Mouse (Mus musculus): ENCODE measurements around the gene Ccdc9b. TPM values are rescaled to one million over a fixed set of nuclear protein-coding genes. Genes with fewer than 3 reads are reported as not detected.

The Ccdc9b gene
- polyA plus RNA-seq, 1 experiment = 0.80 TPM

GRCm38 (mm10) chr2:118793636-118794035, 31.2 kb upstream of the Ccdc9b start:
- Histone ChIP-seq H3K36me3 (ENCODE audit: control insufficient read depth, insufficient read depth, low read length) (no peaks in the 10 kb centered on the region), H3K4me3 (ENCODE audit: control insufficient read depth, low read depth, low read length) (no peak overlapping the region), H3K27me3 (ENCODE audit: control insufficient read depth, insufficient read depth, low read length) (no peaks in the 10 kb centered on the region), H3K27ac (ENCODE audit: control insufficient read depth, insufficient read depth, low read depth, low read length) (no peak overlapping the region), H3K4me1 (ENCODE audit: control insufficient read depth, insufficient read depth, low read length) (peaks cover 12% of the 10 kb centered on the region)
- no peak for TF ChIP-seq CTCF (IDR thresholded peaks at IDR 0.05; ENCODE audit: control insufficient read depth, insufficient read depth, insufficient replicate concordance, low read depth, low read length)
- no peak for TF ChIP-seq POLR2A (IDR thresholded peaks at IDR 0.05; ENCODE audit: control insufficient read depth, low read depth, low read length)

DNA sequence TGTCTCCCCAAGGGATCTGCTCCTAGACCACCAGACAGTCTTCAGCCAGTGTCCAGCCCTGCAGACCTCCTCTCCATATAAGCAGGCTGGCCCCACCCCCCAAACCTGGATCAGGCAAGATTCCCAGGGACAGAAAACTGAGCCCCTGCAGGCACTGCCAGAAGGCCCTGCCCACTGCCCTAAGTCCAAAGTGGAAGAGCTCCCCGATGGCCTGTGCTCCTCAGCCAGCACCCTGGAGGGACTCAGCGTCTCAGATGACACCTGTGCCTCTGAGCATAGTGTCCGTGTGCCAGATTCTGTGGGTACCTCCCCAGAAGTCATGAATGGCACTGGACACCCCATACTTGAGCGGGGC, 29.8 kb upstream of the Ccdc9b start:
- no peaks in the 10 kb centered on the region for H3K36me3 ChIP-seq (ENCODE audit: control insufficient read depth, insufficient read depth, low read length)
- TF ChIP-seq POLR2A (IDR thresholded peaks at IDR 0.05; ENCODE audit: control insufficient read depth, low read depth, low read length) (no peak), CTCF (IDR thresholded peaks at IDR 0.05; ENCODE audit: control insufficient read depth, insufficient read depth, insufficient replicate concordance, low read depth, low read length) (no peak)

DNA sequence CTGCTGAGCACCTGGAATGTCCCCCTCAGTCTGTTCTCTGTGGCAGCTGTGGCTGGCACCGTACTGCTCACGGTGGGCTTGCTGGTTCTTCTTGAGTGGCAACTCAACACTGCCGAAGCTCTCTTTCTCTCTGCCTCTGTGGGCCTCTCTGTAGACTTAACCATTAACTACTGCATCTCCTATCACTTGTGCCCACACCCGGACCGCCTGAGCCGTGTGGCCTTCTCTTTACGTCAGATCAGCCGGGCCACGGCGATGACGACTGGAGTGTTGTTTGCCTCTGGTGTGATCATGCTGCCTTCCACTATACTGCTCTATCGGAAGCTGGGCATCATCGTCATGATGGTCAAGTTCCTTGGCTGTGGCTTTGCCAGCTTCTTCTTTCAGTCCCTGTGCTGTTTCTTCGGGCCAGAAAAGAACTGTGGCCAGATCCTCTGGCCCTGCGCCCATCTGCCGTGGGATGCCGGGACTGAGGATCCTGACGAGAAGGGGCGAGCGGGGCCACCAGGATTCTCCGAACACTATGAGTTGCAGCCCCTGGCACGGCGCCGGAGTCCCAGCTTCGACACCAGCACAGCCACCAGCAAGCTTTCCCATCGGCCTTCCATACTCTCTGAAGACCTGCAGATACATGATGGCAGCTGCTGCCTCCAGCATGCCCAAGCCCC, 29.3 kb upstream of the Ccdc9b start:
- Histone ChIP-seq H3K4me3 (ENCODE audit: control insufficient read depth, low read depth, low read length) (no peak overlapping the region), H3K27ac (ENCODE audit: control insufficient read depth, insufficient read depth, low read depth, low read length) (no peak overlapping the region), H3K36me3 (ENCODE audit: control insufficient read depth, insufficient read depth, low read length) (no peaks in the 10 kb centered on the region), H3K27me3 (ENCODE audit: control insufficient read depth, insufficient read depth, low read length) (no peaks in the 10 kb centered on the region), H3K4me1 (ENCODE audit: control insufficient read depth, insufficient read depth, low read length) (peaks cover 12% of the 10 kb centered on the region)
- TF ChIP-seq CTCF (IDR thresholded peaks at IDR 0.05; ENCODE audit: control insufficient read depth, insufficient read depth, insufficient replicate concordance, low read depth, low read length) = no peak
- no peak for TF ChIP-seq POLR2A (IDR thresholded peaks at IDR 0.05; ENCODE audit: control insufficient read depth, low read depth, low read length)

More for the DNA sequence above, 29.8 kb upstream of the Ccdc9b start:
- H3K27ac ChIP-seq (ENCODE audit: control insufficient read depth, insufficient read depth, low read depth, low read length) = no peak overlapping the region
- no peak overlapping the region for H3K4me3 ChIP-seq (ENCODE audit: control insufficient read depth, low read depth, low read length)
- H3K27me3 ChIP-seq (ENCODE audit: control insufficient read depth, insufficient read depth, low read length) = no peaks in the 10 kb centered on the region
- peaks cover 12% of the 10 kb centered on the region for H3K4me1 ChIP-seq (ENCODE audit: control insufficient read depth, insufficient read depth, low read length)

DNA sequence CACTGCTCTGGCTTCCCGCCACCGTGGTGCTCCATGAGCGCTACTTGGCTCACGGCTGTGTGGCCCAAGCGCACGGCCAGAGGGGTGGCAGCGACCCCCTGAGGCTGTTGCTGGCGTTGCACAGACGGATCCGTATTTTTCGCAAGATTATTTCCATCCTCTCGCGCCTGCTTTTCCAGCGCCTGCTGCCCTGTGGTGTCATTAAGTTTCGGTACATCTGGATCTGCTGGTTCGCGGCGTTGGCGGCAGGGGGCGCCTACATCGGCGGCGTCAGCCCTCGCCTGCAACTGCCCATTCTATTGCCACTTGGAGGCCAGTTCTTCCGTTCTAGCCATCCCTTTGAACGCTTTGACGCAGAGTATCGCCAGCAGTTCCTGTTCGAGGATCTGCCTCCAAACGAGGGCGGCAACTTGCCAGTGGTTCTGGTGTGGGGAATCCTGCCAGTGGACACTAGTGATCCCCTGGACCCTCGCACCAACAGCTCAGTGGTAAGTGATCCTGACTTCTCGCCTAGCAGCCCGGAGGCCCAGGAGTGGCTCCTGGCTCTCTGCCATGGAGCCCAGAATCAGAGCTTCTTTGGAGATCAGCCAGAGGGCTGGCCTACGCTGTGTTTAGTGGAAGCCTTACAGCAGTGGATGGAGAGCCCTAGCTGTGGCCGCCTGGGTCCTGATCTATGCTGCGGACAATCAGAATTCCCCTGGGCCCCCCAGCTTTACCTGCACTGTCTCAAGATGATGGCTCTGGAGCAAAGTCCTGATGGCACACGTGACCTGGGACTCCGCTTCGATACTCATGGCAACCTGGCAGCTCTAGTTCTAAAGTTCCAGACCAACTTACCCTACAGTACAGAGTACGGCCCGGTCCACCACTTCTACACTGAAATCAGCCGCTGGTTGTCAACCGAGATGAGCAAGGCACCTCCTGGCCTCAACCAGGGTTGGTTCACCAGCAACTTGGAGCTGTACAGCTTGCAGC, 28.4 kb upstream of the Ccdc9b start:
- H3K27ac ChIP-seq (ENCODE audit: control insufficient read depth, insufficient read depth, low read depth, low read length) = no peak overlapping the region
- peaks cover 12% of the 10 kb centered on the region for H3K4me1 ChIP-seq (ENCODE audit: control insufficient read depth, insufficient read depth, low read length)
- no peaks in the 10 kb centered on the region for H3K27me3 ChIP-seq (ENCODE audit: control insufficient read depth, insufficient read depth, low read length)
- H3K36me3 ChIP-seq (ENCODE audit: control insufficient read depth, insufficient read depth, low read length) = no peaks in the 10 kb centered on the region
- peak; percentile 62; the same call in 1 of the 2 replicates for TF ChIP-seq CTCF (IDR thresholded peaks at IDR 0.05; ENCODE audit: control insufficient read depth, insufficient read depth, insufficient replicate concordance, low read depth, low read length)
- no peak for TF ChIP-seq POLR2A (IDR thresholded peaks at IDR 0.05; ENCODE audit: control insufficient read depth, low read depth, low read length)
- H3K4me3 ChIP-seq (ENCODE audit: control insufficient read depth, low read depth, low read length) = peak overlapping the region; percentile 10

DNA sequence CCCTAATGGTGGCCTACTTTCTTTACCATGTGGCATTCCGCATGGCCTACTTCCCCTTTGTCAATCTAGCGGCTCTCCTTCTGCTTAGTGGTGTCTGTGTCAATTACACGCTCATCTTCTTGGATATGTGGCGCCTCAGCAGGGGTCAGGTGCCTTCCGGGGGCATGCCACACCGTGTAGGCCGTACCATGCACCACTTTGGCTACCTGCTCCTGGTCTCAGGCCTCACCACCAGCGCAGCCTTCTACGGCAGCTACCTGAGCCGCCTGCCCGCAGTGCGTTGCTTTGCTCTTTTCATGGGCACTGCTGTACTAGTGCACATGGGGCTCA, 27.7 kb upstream of the Ccdc9b start:
- Histone ChIP-seq H3K4me1 (ENCODE audit: control insufficient read depth, insufficient read depth, low read length) (peaks cover 12% of the 10 kb centered on the region), H3K27ac (ENCODE audit: control insufficient read depth, insufficient read depth, low read depth, low read length) (no peak overlapping the region), H3K36me3 (ENCODE audit: control insufficient read depth, insufficient read depth, low read length) (no peaks in the 10 kb centered on the region), H3K27me3 (ENCODE audit: control insufficient read depth, insufficient read depth, low read length) (no peaks in the 10 kb centered on the region), H3K4me3 (ENCODE audit: control insufficient read depth, low read depth, low read length) (peak overlapping the region; percentile 10)
- no peak for TF ChIP-seq CTCF (IDR thresholded peaks at IDR 0.05; ENCODE audit: control insufficient read depth, insufficient read depth, insufficient replicate concordance, low read depth, low read length)
- no peak for TF ChIP-seq POLR2A (IDR thresholded peaks at IDR 0.05; ENCODE audit: control insufficient read depth, low read depth, low read length)

- TF ChIP-seq POLR2A (IDR thresholded peaks at IDR 0.05; ENCODE audit: control insufficient read depth, low read depth, low read length) (no peak), CTCF (IDR thresholded peaks at IDR 0.05; ENCODE audit: control insufficient read depth, insufficient read depth, insufficient replicate concordance, low read depth, low read length) (no peak)
Observed at GRCm38 (mm10) chr2:118789501-118789900, 27.0 kb upstream of the Ccdc9b start.

GRCm38 (mm10) chr2:118786525-118786924, 24.1 kb upstream of the Ccdc9b start:
- Histone ChIP-seq H3K27me3 (ENCODE audit: control insufficient read depth, insufficient read depth, low read length) (no peaks in the 10 kb centered on the region), H3K27ac (ENCODE audit: control insufficient read depth, insufficient read depth, low read depth, low read length) (no peak overlapping the region), H3K36me3 (ENCODE audit: control insufficient read depth, insufficient read depth, low read length) (no peaks in the 10 kb centered on the region), H3K4me3 (ENCODE audit: control insufficient read depth, low read depth, low read length) (no peak overlapping the region), H3K4me1 (ENCODE audit: control insufficient read depth, insufficient read depth, low read length) (peaks cover 12% of the 10 kb centered on the region)
- TF ChIP-seq CTCF (IDR thresholded peaks at IDR 0.05; ENCODE audit: control insufficient read depth, insufficient read depth, insufficient replicate concordance, low read depth, low read length) (no peak), POLR2A (IDR thresholded peaks at IDR 0.05; ENCODE audit: control insufficient read depth, low read depth, low read length) (no peak)

More at GRCm38 (mm10) chr2:118789501-118789900, 27.0 kb upstream of the Ccdc9b start:
- no peak overlapping the region for H3K27ac ChIP-seq (ENCODE audit: control insufficient read depth, insufficient read depth, low read depth, low read length)
- no peak overlapping the region for H3K4me3 ChIP-seq (ENCODE audit: control insufficient read depth, low read depth, low read length)
- no peaks in the 10 kb centered on the region for H3K27me3 ChIP-seq (ENCODE audit: control insufficient read depth, insufficient read depth, low read length)
- H3K4me1 ChIP-seq (ENCODE audit: control insufficient read depth, insufficient read depth, low read length) = peaks cover 12% of the 10 kb centered on the region
- H3K36me3 ChIP-seq (ENCODE audit: control insufficient read depth, insufficient read depth, low read length) = no peaks in the 10 kb centered on the region

Measured in testis, adult 2 months (tissue).